1 mouse cellular context compared by ENCODE assay signal in the genomic region with DNA sequence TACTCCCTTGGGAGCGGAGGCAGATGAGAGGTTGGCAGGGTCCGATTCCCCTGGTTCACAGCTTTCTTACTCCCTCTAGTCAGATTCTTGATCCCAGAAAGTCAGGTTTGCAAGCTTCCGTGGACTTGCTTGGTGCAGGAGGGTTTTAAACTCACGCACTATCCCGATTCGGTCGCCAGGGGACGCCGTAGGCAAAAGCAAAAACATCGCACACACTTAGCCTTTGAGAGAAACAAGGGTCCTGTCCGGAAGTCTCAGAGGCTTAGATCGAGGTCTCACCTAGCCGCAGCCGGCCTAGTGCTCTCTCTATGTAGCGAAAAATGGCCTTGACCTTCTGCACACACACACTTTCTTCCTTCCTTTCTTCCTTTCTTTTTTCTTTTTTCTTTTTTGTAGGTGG.
TF ChIP-seq lines count a peak whose summit lies in the region.

No protein-coding gene starts in this region.

TF ChIP-seq in CH12.LX, 34 proteins besides CTCF, POLR2A, EP300 and RAD21:
- TF ChIP-seq MAFK (IDR thresholded peaks at IDR 0.05; ENCODE audit: insufficient replicate concordance, low read length), result no peak
- TF ChIP-seq ZNF384 (IDR thresholded peaks at IDR 0.05; ENCODE audit: low read depth, low read length), result no peak
- no peak for TF ChIP-seq ZMIZ1 (IDR thresholded peaks at IDR 0.05; ENCODE audit: low read depth, low read length)
- no peak for TF ChIP-seq MEF2A (IDR thresholded peaks at IDR 0.05; ENCODE audit: borderline replicate concordance, low read depth, low read length)
- TF ChIP-seq TBP (conservative IDR thresholded peaks at IDR 0.05; ENCODE audit: low read depth, low read length), result no peak
- TF ChIP-seq NELFE (IDR thresholded peaks at IDR 0.05; ENCODE audit: low read depth, low read length), result peak; percentile 37; the same call in 1 of the 2 replicates
- no peak for TF ChIP-seq BHLHE40 (IDR thresholded peaks at IDR 0.05; ENCODE audit: low read depth, low read length)
- TF ChIP-seq USF1 (IDR thresholded peaks at IDR 0.05; ENCODE audit: low read depth, low read length), result no peak
- TF ChIP-seq RCOR1 (conservative IDR thresholded peaks at IDR 0.05; ENCODE audit: low read depth, low read length), result no peak
- no peak for TF ChIP-seq ETS1 (conservative IDR thresholded peaks at IDR 0.05; ENCODE audit: low read depth, low read length)
- TF ChIP-seq JUN (IDR thresholded peaks at IDR 0.05; ENCODE audit: insufficient read depth, low read depth, low read length), result no peak
- TF ChIP-seq GABPA (IDR thresholded peaks at IDR 0.05; ENCODE audit: insufficient replicate concordance, low read depth, low read length), result no peak
- no peak for TF ChIP-seq PAX5 (IDR thresholded peaks at IDR 0.05; ENCODE audit: low read length)
- no peak for TF ChIP-seq ZKSCAN1 (IDR thresholded peaks at IDR 0.05; ENCODE audit: borderline replicate concordance, low read depth, low read length)
- TF ChIP-seq CHD1 (IDR thresholded peaks at IDR 0.05; ENCODE audit: low read depth, low read length), result no peak
- TF ChIP-seq ZC3H11A (IDR thresholded peaks at IDR 0.05; ENCODE audit: low read depth, low read length), result peak; percentile 94
- TF ChIP-seq TCF12 (IDR thresholded peaks at IDR 0.05; ENCODE audit: low read depth, low read length), result no peak
- TF ChIP-seq NRF1 (IDR thresholded peaks at IDR 0.05; ENCODE audit: low read depth, low read length), result no peak
- peak; percentile 70 for TF ChIP-seq ELF1 (IDR thresholded peaks at IDR 0.05; ENCODE audit: low read depth, low read length)
- no peak for TF ChIP-seq SIN3A (IDR thresholded peaks at IDR 0.05; ENCODE audit: low read length)
- no peak; the same call in 1 of the 2 replicates for TF ChIP-seq MXI1 (IDR thresholded peaks at IDR 0.05; ENCODE audit: low read depth, low read length)
- no peak for TF ChIP-seq HCFC1 (IDR thresholded peaks at IDR 0.05; ENCODE audit: low read depth, low read length)
- TF ChIP-seq SMC3 (IDR thresholded peaks at IDR 0.05; ENCODE audit: low read depth, low read length), result peak; percentile 100
- TF ChIP-seq MAZ (IDR thresholded peaks at IDR 0.05; ENCODE audit: low read depth, low read length), result no peak
- TF ChIP-seq KAT2A (IDR thresholded peaks at IDR 0.05; ENCODE audit: insufficient replicate concordance, low read length), result no peak
- peak; percentile 52; the same call in 1 of the 2 replicates for TF ChIP-seq MYC (IDR thresholded peaks at IDR 0.05; ENCODE audit: low read depth, low read length)
- TF ChIP-seq USF2 (conservative IDR thresholded peaks at IDR 0.05; ENCODE audit: low read depth, low read length), result no peak
- no peak for TF ChIP-seq IRF4 (IDR thresholded peaks at IDR 0.05; ENCODE audit: low read depth, low read length)
- no peak for TF ChIP-seq E2F4 (IDR thresholded peaks at IDR 0.05; ENCODE audit: insufficient replicate concordance, low read depth, low read length)
- no peak for TF ChIP-seq CHD2 (IDR thresholded peaks at IDR 0.05; ENCODE audit: low read length)
